Mouse (Mus musculus): Measurements from ENCODE around the gene Cnbp.

- TF ChIP-seq CTCF (IDR thresholded peaks at IDR 0.05; ENCODE audit: low read depth) = no peak
- no peak for TF ChIP-seq EP300 (IDR thresholded peaks at IDR 0.05; ENCODE audit: low read depth)
Observed at GRCm38 (mm10) chr6:87867256-87867655, 16.4 kb upstream of the Cnbp start.
